ENCODE assay signal across 21 mouse cellular contexts in genomic region chr17:9892141-9892540, GRCm38 (mm10).
DNase-seq lines count a peak whose midpoint lies in the region; ATAC-seq and TF ChIP-seq lines count a peak whose summit lies in the region.
"Had no signal": no experiment of that assay in that cellular context is flagged by ENCODE, and none has a peak within 500 bp of the region (broad histone marks: within the 10 kb centered on the region; RNA-seq: fewer than 3 reads in every experiment).

No protein-coding gene starts in this region.

- H3K27ac ChIP-seq in hindbrain, embryonic 13.5 days, result peak overlapping the region; percentile 19; the same call in 1 of the 2 replicates
- no peak overlapping the region for H3K27ac ChIP-seq in hindbrain, embryonic 11.5 days (ENCODE audit: low read depth, low read length)
- H3K27ac ChIP-seq in lung, embryonic 14.5 days (ENCODE audit: low read depth), result no peak overlapping the region
- H3K27ac ChIP-seq in midbrain, postnatal 0 days (ENCODE audit: low read depth, low read length), result no peak overlapping the region
- no peak overlapping the region for H3K27ac ChIP-seq in midbrain, embryonic 15.5 days
- H3K27ac ChIP-seq: embryonic facial prominence, embryonic 15.5 days had no signal

- ATAC-seq in hindbrain, embryonic 13.5 days (ENCODE audit: low FRiP score), result no peak
- no peak for ATAC-seq in hindbrain, embryonic 11.5 days (ENCODE audit: low FRiP score)
- ATAC-seq in lung, embryonic 14.5 days (ENCODE audit: insufficient read depth), result no peak
- ATAC-seq in midbrain, postnatal 0 days (ENCODE audit: low FRiP score), result no peak
- no peak for ATAC-seq in midbrain, embryonic 15.5 days (replicated peaks)
- ATAC-seq: forebrain, embryonic 16.5 days; Patski had no signal

- no peak overlapping the region for H3K9ac ChIP-seq in hindbrain, embryonic 13.5 days
- no peak overlapping the region for H3K9ac ChIP-seq in hindbrain, embryonic 11.5 days (ENCODE audit: low read depth, low read length)
- no peak overlapping the region for H3K9ac ChIP-seq in lung, embryonic 14.5 days
- no peak overlapping the region for H3K9ac ChIP-seq in midbrain, postnatal 0 days (replicated peaks; ENCODE audit: low read length, poor library complexity, severe bottlenecking)
- H3K9ac ChIP-seq in midbrain, embryonic 15.5 days, result no peak overlapping the region
- H3K9ac ChIP-seq: embryonic facial prominence, embryonic 15.5 days had no signal

- 69% methylated on average over 9 of the region's 9 CpGs for WGBS in hindbrain, embryonic 13.5 days
- 77% methylated on average over 9 of the region's 9 CpGs for WGBS in hindbrain, embryonic 11.5 days
- WGBS in lung, embryonic 14.5 days, result 66% methylated on average over 9 of the region's 9 CpGs
- 61% methylated on average over 9 of the region's 9 CpGs for WGBS in midbrain, postnatal 0 days
- WGBS in midbrain, embryonic 15.5 days, result 75% methylated on average over 9 of the region's 9 CpGs

- H3K27me3 ChIP-seq in hindbrain, embryonic 13.5 days, result 0 out of 2 replicates have a peak, but pooled peaks cover 4% of the 10 kb centered on the region
- H3K27me3 ChIP-seq in hindbrain, embryonic 11.5 days (ENCODE audit: control insufficient read depth, insufficient read depth, low read length), result no peaks in the 10 kb centered on the region
- H3K27me3 ChIP-seq in lung, embryonic 14.5 days (ENCODE audit: insufficient read depth, low read length), result no peaks in the 10 kb centered on the region
- H3K27me3 ChIP-seq in midbrain, postnatal 0 days (ENCODE audit: insufficient read depth, low read length), result no peaks in the 10 kb centered on the region
- H3K27me3 ChIP-seq in midbrain, embryonic 15.5 days (replicated peaks), result no peaks in the 10 kb centered on the region
- H3K27me3 ChIP-seq: CH12.LX; embryonic facial prominence, embryonic 15.5 days; Patski had no signal

- no peak for DNase-seq in hindbrain, embryonic 11.5 days (ENCODE audit: low spot score)
- DNase-seq in lung, embryonic 14.5 days, result peak; percentile 62
- DNase-seq in lung, postnatal 4 days, result no peak
- DNase-seq in midbrain, postnatal 0 days (ENCODE audit: low spot score), result peak; percentile 39
- DNase-seq: adrenal gland, adult 8-10 months; adrenal gland, postnatal 36 days; cerebellum, adult 2 months; cerebellum, postnatal 14 days; embryo, embryonic 11 days; gastrocnemius, postnatal 10 days; heart, adult 18-20 months; heart, postnatal 10 days; heart, postnatal 4 days had no signal

- no peaks in the 10 kb centered on the region for H3K9me3 ChIP-seq in hindbrain, embryonic 13.5 days
- no peaks in the 10 kb centered on the region for H3K9me3 ChIP-seq in hindbrain, embryonic 11.5 days (ENCODE audit: control insufficient read depth, low read length)
- H3K9me3 ChIP-seq in lung, embryonic 14.5 days (ENCODE audit: low read depth, low read length), result no peaks in the 10 kb centered on the region
- H3K9me3 ChIP-seq in midbrain, postnatal 0 days (ENCODE audit: low read length), result no peaks in the 10 kb centered on the region
- H3K9me3 ChIP-seq in midbrain, embryonic 15.5 days, result no peaks in the 10 kb centered on the region
- H3K9me3 ChIP-seq: embryonic facial prominence, embryonic 15.5 days; heart, embryonic 10.5 days had no signal

- peaks cover 45% of the 10 kb centered on the region for H3K4me1 ChIP-seq in hindbrain, embryonic 13.5 days (replicated peaks)
- peaks cover 4% of the 10 kb centered on the region for H3K4me1 ChIP-seq in hindbrain, embryonic 11.5 days (replicated peaks; ENCODE audit: control insufficient read depth, insufficient read depth, low read length)
- peaks cover 20% of the 10 kb centered on the region for H3K4me1 ChIP-seq in lung, embryonic 14.5 days (ENCODE audit: insufficient read depth)
- 0 out of 2 replicates have a peak, but pooled peaks cover 3% of the 10 kb centered on the region for H3K4me1 ChIP-seq in midbrain, postnatal 0 days (ENCODE audit: insufficient read depth, low read length)
- H3K4me1 ChIP-seq in midbrain, embryonic 15.5 days, result peaks cover 18% of the 10 kb centered on the region

- no peak overlapping the region for H3K4me3 ChIP-seq in hindbrain, embryonic 13.5 days
- no peak overlapping the region for H3K4me3 ChIP-seq in hindbrain, embryonic 11.5 days (ENCODE audit: low read depth, low read length)
- H3K4me3 ChIP-seq in lung, embryonic 14.5 days (ENCODE audit: low read depth, low read length), result no peak overlapping the region
- no peak overlapping the region for H3K4me3 ChIP-seq in midbrain, postnatal 0 days (ENCODE audit: low read depth, low read length)
- no peak overlapping the region for H3K4me3 ChIP-seq in midbrain, embryonic 15.5 days
- H3K4me3 ChIP-seq: embryonic facial prominence, embryonic 15.5 days; erythroblast, embryonic 14.5 days; heart, embryonic 10.5 days had no signal

- no peak for TF ChIP-seq CTCF in lung, embryonic 14.5 days (IDR thresholded peaks at IDR 0.05; ENCODE audit: low read depth)
- no peak for TF ChIP-seq CTCF in midbrain, postnatal 0 days (IDR thresholded peaks at IDR 0.05)

- no peak overlapping the region for H3K4me2 ChIP-seq in hindbrain, embryonic 13.5 days
- H3K4me2 ChIP-seq in hindbrain, embryonic 11.5 days (replicated peaks; ENCODE audit: low read depth, low read length), result no peak overlapping the region
- H3K4me2 ChIP-seq in lung, embryonic 14.5 days, result no peak overlapping the region
- no peak overlapping the region for H3K4me2 ChIP-seq in midbrain, postnatal 0 days (ENCODE audit: low read depth, low read length, poor library complexity, severe bottlenecking)
- H3K4me2 ChIP-seq in midbrain, embryonic 15.5 days, result no peak overlapping the region
- H3K4me2 ChIP-seq: embryonic facial prominence, embryonic 15.5 days had no signal

- no peaks in the 10 kb centered on the region for H3K36me3 ChIP-seq in hindbrain, embryonic 13.5 days
- H3K36me3 ChIP-seq in hindbrain, embryonic 11.5 days (ENCODE audit: control insufficient read depth, insufficient read depth, low read length), result no peaks in the 10 kb centered on the region
- no peaks in the 10 kb centered on the region for H3K36me3 ChIP-seq in lung, embryonic 14.5 days (ENCODE audit: insufficient read depth)
- H3K36me3 ChIP-seq in midbrain, postnatal 0 days (ENCODE audit: insufficient read depth, low read length), result no peaks in the 10 kb centered on the region
- no peaks in the 10 kb centered on the region for H3K36me3 ChIP-seq in midbrain, embryonic 15.5 days (replicated peaks)
- H3K36me3 ChIP-seq: embryonic facial prominence, embryonic 15.5 days; heart, embryonic 10.5 days had no signal

Comparison
In these comparisons a context has a peak if more than half of its experiments do, and no peak if none do; other contexts are left out.
1. DNase-seq: peak in lung, embryonic 14.5 days (single experiment) and midbrain, postnatal 0 days (single experiment); none in hindbrain, embryonic 11.5 days (single experiment) and lung, postnatal 4 days (0 of 2).